Mouse (Mus musculus) myocyte (in vitro differentiated cells): Measurements from ENCODE around the gene Mmp11.

ENCODE experiments used
- CEBPB ChIP-seq: IDR thresholded peaks from 2 replicates; pipeline ENCODE4 v1.6.1; 2011; ENCODE audit warnings: mild to moderate bottlenecking, moderate library complexity; ENCODE audit not compliant: poor library complexity, insufficient read depth, severe bottlenecking
- POLR2A ChIP-seq: IDR thresholded peaks from one replicate; pipeline ENCODE4 v1.6.1; 2011; ENCODE audit warnings: low read depth, mild to moderate bottlenecking, control low read depth, moderate library complexity; ENCODE audit not compliant: insufficient read length
- SRF ChIP-seq: IDR thresholded peaks from one replicate; pipeline ENCODE4 v1.6.1; 2011; ENCODE audit warnings: low read depth; ENCODE audit not compliant: control insufficient read depth, insufficient read length
- USF1 ChIP-seq: IDR thresholded peaks from one replicate; pipeline ENCODE4 v1.6.1; 2011; ENCODE audit warnings: low read depth, mild to moderate bottlenecking, control low read depth, moderate library complexity

GRCm38 (mm10) chr10:75919026-75919425, 17.3 kb downstream of the Mmp11 start:
- TF ChIP-seq USF1 (no peak), SRF (no peak), POLR2A (no peak), CEBPB (no peak)
